Mouse (Mus musculus) liver, embryonic 16.5 days (tissue): Measurements from ENCODE around the gene Pla2g4f. TPM values are rescaled to one million over a fixed set of nuclear protein-coding genes. Genes with fewer than 3 reads are reported as not detected.

ENCODE experiments used
- ATAC-seq: fragments of 200-750 bp; cut with Nextera tagmentation; 2 replicates; pipeline ENCODE4 v1.8.0; 2017; ENCODE audit warnings: low read depth, mild to moderate bottlenecking, moderate number of reproducible peaks, moderate library complexity
- H3K27ac ChIP-seq: fragments of 300-500 bp; sonication (generic); 2 replicates; pipeline ENCODE4 v1.5.1; 2014; ENCODE audit warnings: mild to moderate bottlenecking, low read length
- H3K27me3 ChIP-seq: fragments of 300-500 bp; sonication (generic); 2 replicates; pipeline ENCODE4 v1.6.1; 2014; ENCODE audit warnings: low read depth, low read length, mixed read lengths; ENCODE audit not compliant: control insufficient read depth, insufficient read depth
- H3K36me3 ChIP-seq: fragments of 300-500 bp; sonication (generic); 2 replicates; pipeline ENCODE4 v1.6.1; 2014; ENCODE audit warnings: mild to moderate bottlenecking; ENCODE audit not compliant: control insufficient read depth, insufficient read depth
- H3K4me1 ChIP-seq: fragments of 300-500 bp; sonication (generic); 2 replicates; pipeline ENCODE4 v1.6.1; 2014; ENCODE audit warnings: low read depth, low read length, mixed read lengths; ENCODE audit not compliant: control insufficient read depth
- H3K4me2 ChIP-seq: fragments of 300-500 bp; sonication (generic); 2 replicates; pipeline ENCODE4 v1.6.1; 2014; ENCODE audit warnings: low read depth, low read length, mixed read lengths
- H3K4me3 ChIP-seq: fragments of 300-500 bp; sonication (generic); 2 replicates; pipeline ENCODE4 v1.5.1; 2014; ENCODE audit warnings: low read depth, mild to moderate bottlenecking, low read length
- H3K9ac ChIP-seq: fragments of 300-500 bp; sonication (generic); 2 replicates; pipeline ENCODE4 v1.6.1; 2014; ENCODE audit warnings: low read depth, low read length
- H3K9me3 ChIP-seq: fragments of 300-500 bp; sonication (generic); replicated peaks from 2 replicates; pipeline ENCODE4 v1.6.1; 2016; ENCODE audit warnings: low read length; ENCODE audit not compliant: control insufficient read depth
- WGBS: fragments of 180-500 bp; shearing (Covaris S2); extraction: QIAGEN DNeasy Blood & Tissue Kit; methylation state at CpG from one replicate; pipeline ENCODE4 v1.1.7; 2014; ENCODE audit not compliant: insufficient replicate concordance; 5-methylcytosine and 5-hydroxymethylcytosine counted together
- polyA plus RNA-seq: library from polyadenylated mRNA; unstranded; fragments of >200 nt; fragmentation: Nextera tagmentation; extraction: Ambion mirVana; gene quantifications from 2 replicates; pipeline ENCODE4 v1.2.1, GENCODE M21; 2015

The Pla2g4f gene
- polyA plus RNA-seq, 1 experiment from 2014 or later = not detected

DNA sequence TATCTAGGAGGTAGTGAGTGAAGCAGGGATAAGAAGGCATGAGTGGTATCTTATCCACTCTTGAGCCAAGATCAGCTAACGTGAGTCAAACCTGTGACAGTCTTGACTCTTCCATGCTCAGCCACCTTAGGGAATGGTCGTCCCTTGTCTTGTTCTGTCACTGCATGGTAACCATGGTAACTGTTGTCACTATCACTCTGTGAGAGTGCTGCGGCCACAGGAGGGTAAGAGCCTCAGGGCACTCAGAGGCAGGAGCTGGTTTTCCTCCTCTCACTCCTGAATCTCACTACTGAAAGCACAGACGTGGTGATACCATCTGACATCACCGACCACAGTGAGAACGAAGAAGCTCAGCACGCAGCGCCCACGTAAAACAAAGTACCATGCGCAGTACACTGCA is 49.1 kb downstream of the Pla2g4f start:
- WGBS = 60% methylated on average over 10 of the region's 10 CpGs

GRCm38 (mm10) chr2:120262876-120263275 is 51.1 kb downstream of the Pla2g4f start:
- Histone ChIP-seq H3K4me2 (no peak overlapping the region), H3K27me3 (no peaks in the 10 kb centered on the region), H3K9ac (no peak overlapping the region), H3K4me1 (no peaks in the 10 kb centered on the region), H3K27ac (no peak overlapping the region), H3K36me3 (no peaks in the 10 kb centered on the region), H3K4me3 (no peak overlapping the region), H3K9me3 (no peaks in the 10 kb centered on the region)
- no peak for ATAC-seq
- 12% methylated on average over 1 of the region's 1 CpGs for WGBS

More for the DNA sequence above, 49.1 kb downstream of the Pla2g4f start:
- H3K9me3 ChIP-seq = no peaks in the 10 kb centered on the region
- no peaks in the 10 kb centered on the region for H3K4me1 ChIP-seq
- H3K27ac ChIP-seq = no peak overlapping the region
- H3K4me2 ChIP-seq = no peak overlapping the region
- no peak overlapping the region for H3K4me3 ChIP-seq
- no peak for ATAC-seq
- H3K9ac ChIP-seq = no peak overlapping the region
- H3K27me3 ChIP-seq = no peaks in the 10 kb centered on the region
- H3K36me3 ChIP-seq = no peaks in the 10 kb centered on the region

DNA sequence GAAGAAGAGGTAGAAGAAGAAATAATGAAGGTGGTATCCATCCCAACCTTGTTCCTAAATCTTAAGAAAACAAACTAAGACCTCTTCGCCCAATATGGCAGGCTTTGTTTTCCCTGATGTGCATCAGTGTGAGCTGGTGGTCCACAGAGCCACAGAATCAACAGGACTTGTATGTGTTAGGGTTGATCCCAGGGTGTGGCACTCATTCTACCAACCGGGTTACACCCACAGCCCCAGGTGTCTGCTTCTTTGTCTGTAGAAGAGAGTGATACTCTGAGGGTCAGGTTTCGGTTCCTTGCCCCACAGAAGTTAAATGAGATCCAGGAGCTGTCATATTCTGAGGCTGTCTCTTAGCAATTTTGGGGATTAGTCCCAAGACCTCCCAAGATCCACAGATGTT is 52.6 kb downstream of the Pla2g4f start:
- H3K4me2 ChIP-seq = no peak overlapping the region
- H3K27ac ChIP-seq = no peak overlapping the region
- no peaks in the 10 kb centered on the region for H3K9me3 ChIP-seq
- no peak for ATAC-seq
- H3K36me3 ChIP-seq = no peaks in the 10 kb centered on the region
- no peak overlapping the region for H3K9ac ChIP-seq
- no peak overlapping the region for H3K4me3 ChIP-seq
- H3K4me1 ChIP-seq = no peaks in the 10 kb centered on the region
- WGBS = 50% methylated on average over 3 of the region's 3 CpGs
- H3K27me3 ChIP-seq = no peaks in the 10 kb centered on the region

DNA sequence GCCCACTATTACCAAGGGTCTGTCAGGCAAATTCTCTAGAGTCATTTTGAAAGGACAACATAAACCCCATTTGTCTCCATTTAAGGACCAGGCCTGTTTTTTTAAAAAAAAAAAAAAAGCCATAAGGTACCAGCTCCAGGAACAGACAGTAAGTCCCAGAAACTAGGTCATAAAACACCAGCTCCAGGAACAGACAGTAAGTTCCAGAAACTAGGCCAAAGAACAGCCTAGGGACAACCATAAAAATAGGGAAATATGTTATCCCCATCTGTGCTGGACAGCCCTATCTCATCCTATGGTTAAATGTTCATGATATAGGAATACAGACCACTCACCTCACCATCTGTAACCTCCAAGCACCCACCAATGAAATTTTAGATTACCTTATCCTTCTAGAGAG is 57.7 kb downstream of the Pla2g4f start:
- H3K36me3 ChIP-seq = no peaks in the 10 kb centered on the region

DNA sequence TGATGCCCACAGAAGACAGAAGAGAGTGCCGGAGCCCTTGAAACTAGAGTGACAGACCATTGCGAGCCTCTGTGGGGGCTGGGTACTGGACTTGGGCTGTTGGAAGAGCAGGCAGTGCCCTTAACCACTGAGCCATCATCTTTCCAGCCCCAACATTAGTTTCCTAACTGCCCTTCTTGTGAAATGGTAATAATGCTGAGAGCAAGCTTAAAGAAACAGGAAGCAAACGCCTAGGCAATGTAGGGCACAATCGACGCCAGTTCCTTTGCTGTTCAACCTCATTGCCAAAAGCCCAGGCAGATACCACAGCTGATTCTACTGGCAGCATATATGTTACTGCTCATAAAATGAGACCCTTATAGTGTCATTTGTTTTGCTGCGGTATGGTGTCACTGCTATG is 61.3 kb downstream of the Pla2g4f start:
- Histone ChIP-seq H3K4me3 (no peak overlapping the region), H3K4me1 (no peaks in the 10 kb centered on the region), H3K36me3 (no peaks in the 10 kb centered on the region), H3K9me3 (no peaks in the 10 kb centered on the region), H3K27ac (no peak overlapping the region), H3K4me2 (no peak overlapping the region), H3K9ac (no peak overlapping the region), H3K27me3 (no peaks in the 10 kb centered on the region)
- 49% methylated on average over 6 of the region's 6 CpGs for WGBS
- ATAC-seq = no peak

More for the DNA sequence above, 57.7 kb downstream of the Pla2g4f start:
- no peaks in the 10 kb centered on the region for H3K4me1 ChIP-seq
- no peak overlapping the region for H3K4me2 ChIP-seq
- no peak overlapping the region for H3K4me3 ChIP-seq
- H3K9ac ChIP-seq = no peak overlapping the region
- no peak for ATAC-seq
- no peaks in the 10 kb centered on the region for H3K9me3 ChIP-seq
- no peaks in the 10 kb centered on the region for H3K27me3 ChIP-seq
- no peak overlapping the region for H3K27ac ChIP-seq

Other genes starting within 250 kb of the Pla2g4f start
- 17.5 and 20.6 TPM in 2 replicates for gene Ehd4, start 159.6 kb downstream of the Pla2g4f start, polyA plus RNA-seq
- not detected in 2 replicates for gene Pla2g4e, start 68.8 kb downstream of the Pla2g4f start, polyA plus RNA-seq
- not detected in 2 replicates for gene Pla2g4d, start 25.0 kb downstream of the Pla2g4f start, polyA plus RNA-seq
- 6.9 and 7.5 TPM in 2 replicates for gene Vps39, start 39.0 kb upstream of the Pla2g4f start, polyA plus RNA-seq
- 6.1 and 7.2 TPM in 2 replicates for gene Ganc, start 89.7 kb upstream of the Pla2g4f start, polyA plus RNA-seq
- 2.7 and 3.4 TPM in 2 replicates for gene Tmem87a, start 89.9 kb upstream of the Pla2g4f start, polyA plus RNA-seq
- 3.7 and 4.5 TPM in 2 replicates for gene Capn3, start 141.9 kb upstream of the Pla2g4f start, polyA plus RNA-seq
- gene Zfp106, start 249.7 kb upstream of the Pla2g4f start, polyA plus RNA-seq = 15.2 and 15.6 TPM in 2 replicates